Mouse (Mus musculus): ENCODE measurements at regions not wholly inside any gene's neighbourhood (a gene's known extent, or its start where the extent isn't known, plus 50 kb on each side); places are given as distances from the start of the nearest gene placed in this dataset.

- ATAC-seq (replicated peaks; ENCODE audit: low FRiP score, low read depth) = no peak
- no peaks in the 10 kb centered on the region for H3K27me3 ChIP-seq (ENCODE audit: insufficient read depth, low read length)
- 88% methylated on average over 9 of the region's 9 CpGs for WGBS
Observed at GRCm38 (mm10) chr8:35283366-35283765, 482.2 kb upstream of the Gm19410 start.

GRCm38 (mm10) chr8:35289018-35289417 lies 476.6 kb upstream of the Gm19410 start:
- Histone ChIP-seq H3K27ac (no peak overlapping the region), H3K4me2 (ENCODE audit: low read length) (no peak overlapping the region), H3K9ac (ENCODE audit: low read depth, low read length) (no peak overlapping the region), H3K27me3 (ENCODE audit: insufficient read depth, low read length) (no peaks in the 10 kb centered on the region), H3K36me3 (ENCODE audit: insufficient read depth, low read length) (no peaks in the 10 kb centered on the region), H3K9me3 (replicated peaks; ENCODE audit: low read length) (no peaks in the 10 kb centered on the region; the same call in 1 of the 2 replicates), H3K4me3 (replicated peaks; ENCODE audit: low read depth, low read length) (no peak overlapping the region), H3K4me1 (replicated peaks; ENCODE audit: insufficient read depth, low read length) (no peaks in the 10 kb centered on the region)
- no peak for ATAC-seq (replicated peaks; ENCODE audit: low FRiP score, low read depth)
- DNase-seq (ENCODE audit: low spot score) = no peak
- 75% methylated on average over 5 of the region's 5 CpGs for WGBS
- TF ChIP-seq CTCF (IDR thresholded peaks at IDR 0.05; ENCODE audit: low read depth) = no peak

More at GRCm38 (mm10) chr8:35283366-35283765, 482.2 kb upstream of the Gm19410 start:
- Histone ChIP-seq H3K4me3 (replicated peaks; ENCODE audit: low read depth, low read length) (no peak overlapping the region), H3K36me3 (ENCODE audit: insufficient read depth, low read length) (no peaks in the 10 kb centered on the region), H3K4me1 (replicated peaks; ENCODE audit: insufficient read depth, low read length) (no peaks in the 10 kb centered on the region), H3K4me2 (ENCODE audit: low read length) (no peak overlapping the region), H3K9me3 (replicated peaks; ENCODE audit: low read length) (no peaks in the 10 kb centered on the region), H3K27ac (no peak overlapping the region), H3K9ac (ENCODE audit: low read depth, low read length) (no peak overlapping the region)
- no peak for TF ChIP-seq CTCF (IDR thresholded peaks at IDR 0.05; ENCODE audit: low read depth)
- DNase-seq (ENCODE audit: low spot score) = no peak

DNA sequence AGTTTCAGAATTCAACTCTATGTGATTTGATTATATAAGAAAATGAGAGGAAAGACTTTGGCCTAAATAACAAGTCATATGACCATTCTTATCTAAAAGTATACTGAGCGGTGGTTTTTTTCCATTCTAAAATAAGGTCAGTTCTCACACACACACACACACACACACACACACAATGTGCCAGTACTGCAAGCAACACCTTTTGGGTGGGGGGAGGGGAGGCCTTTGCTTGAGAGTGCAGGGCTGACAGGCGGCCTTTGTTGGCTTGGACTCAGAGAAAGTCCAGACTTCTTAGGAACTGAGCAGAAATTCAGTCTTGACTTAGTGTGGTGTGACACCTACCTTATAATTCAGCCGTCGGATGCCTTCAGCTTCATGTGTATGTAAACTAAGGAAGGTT lies 475.6 kb upstream of the Gm19410 start:
- Histone ChIP-seq H3K9me3 (replicated peaks; ENCODE audit: low read length) (no peaks in the 10 kb centered on the region; the same call in 1 of the 2 replicates), H3K9ac (ENCODE audit: low read depth, low read length) (no peak overlapping the region), H3K27ac (no peak overlapping the region), H3K4me3 (replicated peaks; ENCODE audit: low read depth, low read length) (no peak overlapping the region), H3K27me3 (ENCODE audit: insufficient read depth, low read length) (no peaks in the 10 kb centered on the region), H3K4me1 (replicated peaks; ENCODE audit: insufficient read depth, low read length) (no peaks in the 10 kb centered on the region), H3K4me2 (ENCODE audit: low read length) (no peak overlapping the region), H3K36me3 (ENCODE audit: insufficient read depth, low read length) (no peaks in the 10 kb centered on the region)
- DNase-seq (ENCODE audit: low spot score) (peak; percentile 4), ATAC-seq (replicated peaks; ENCODE audit: low FRiP score, low read depth) (no peak)
- WGBS = 69% methylated on average over 4 of the region's 4 CpGs
- TF ChIP-seq CTCF (IDR thresholded peaks at IDR 0.05; ENCODE audit: low read depth) = no peak

DNA sequence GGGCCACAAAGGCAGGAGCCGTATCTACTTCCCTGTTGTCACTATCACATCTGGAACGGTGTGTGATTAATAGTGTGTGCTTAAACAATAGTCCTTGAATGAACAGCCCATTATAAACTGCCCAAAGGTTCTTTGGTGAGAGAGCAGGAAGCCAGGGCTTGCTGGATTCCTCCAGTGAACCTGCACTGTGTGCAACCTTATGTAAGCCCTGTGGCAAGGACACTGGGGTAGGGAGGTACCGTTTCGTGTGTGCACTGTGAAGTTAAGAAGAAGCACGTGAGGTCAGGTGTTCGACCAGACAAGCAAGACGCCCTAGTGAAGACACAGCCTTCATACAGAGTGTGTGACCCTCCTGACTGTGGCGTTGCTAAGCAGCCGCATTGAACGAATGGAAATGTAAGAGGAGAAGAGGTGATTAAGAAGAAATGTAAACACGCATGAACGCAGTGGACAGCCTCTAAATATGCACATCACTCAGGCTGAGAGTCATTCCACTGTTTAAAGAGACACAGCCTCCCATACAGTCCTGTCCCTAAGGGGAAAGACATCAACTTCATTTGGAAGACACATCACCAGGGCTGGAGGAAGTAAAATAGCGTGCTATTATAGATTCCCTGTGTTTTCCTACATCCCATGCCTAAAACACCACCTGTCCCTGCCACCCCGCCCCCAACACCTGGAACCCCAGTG lies 472.0 kb upstream of the Gm19410 start:
- Histone ChIP-seq H3K27ac (no peak overlapping the region), H3K36me3 (ENCODE audit: insufficient read depth, low read length) (no peaks in the 10 kb centered on the region), H3K4me1 (replicated peaks; ENCODE audit: insufficient read depth, low read length) (no peaks in the 10 kb centered on the region), H3K4me3 (replicated peaks; ENCODE audit: low read depth, low read length) (no peak overlapping the region), H3K27me3 (ENCODE audit: insufficient read depth, low read length) (no peaks in the 10 kb centered on the region), H3K9me3 (replicated peaks; ENCODE audit: low read length) (no peaks in the 10 kb centered on the region; the same call in 1 of the 2 replicates), H3K9ac (ENCODE audit: low read depth, low read length) (no peak overlapping the region), H3K4me2 (ENCODE audit: low read length) (no peak overlapping the region)
- TF ChIP-seq CTCF (IDR thresholded peaks at IDR 0.05; ENCODE audit: low read depth) = no peak
- ATAC-seq (replicated peaks; ENCODE audit: low FRiP score, low read depth) (no peak), DNase-seq (ENCODE audit: low spot score) (peak; percentile 21)
- 28% methylated on average over 14 of the region's 14 CpGs for WGBS

DNA sequence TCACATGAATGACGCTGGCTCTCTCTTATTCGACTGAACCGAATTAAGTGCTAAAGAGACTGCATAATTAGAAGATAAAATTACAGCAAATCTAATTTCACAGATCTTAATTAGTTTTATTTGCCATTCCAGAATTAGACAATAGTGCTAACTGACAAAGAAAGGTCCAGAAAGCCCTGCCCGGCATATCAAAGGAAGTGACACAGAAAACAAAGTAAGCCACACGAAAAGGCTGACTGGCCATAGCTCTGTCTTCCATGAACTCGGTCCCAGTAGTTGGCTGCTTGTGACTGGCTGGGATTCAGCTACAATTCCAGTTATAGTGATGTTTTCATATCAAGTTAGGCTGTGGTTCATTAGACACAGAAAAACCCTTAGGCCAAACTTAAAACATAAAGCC lies 468.7 kb upstream of the Gm19410 start:
- ATAC-seq (replicated peaks; ENCODE audit: low FRiP score, low read depth) (no peak), DNase-seq (ENCODE audit: low spot score) (no peak)
- no peak overlapping the region for H3K27ac ChIP-seq
- no peaks in the 10 kb centered on the region for H3K36me3 ChIP-seq (ENCODE audit: insufficient read depth, low read length)
- no peak for TF ChIP-seq CTCF (IDR thresholded peaks at IDR 0.05; ENCODE audit: low read depth)
- no peaks in the 10 kb centered on the region; the same call in 1 of the 2 replicates for H3K9me3 ChIP-seq (replicated peaks; ENCODE audit: low read length)
- WGBS = 79% methylated on average over 6 of the region's 6 CpGs
- H3K27me3 ChIP-seq (ENCODE audit: insufficient read depth, low read length) = no peaks in the 10 kb centered on the region
- H3K4me2 ChIP-seq (ENCODE audit: low read length) = no peak overlapping the region
- no peak overlapping the region for H3K9ac ChIP-seq (ENCODE audit: low read depth, low read length)
- H3K4me1 ChIP-seq (replicated peaks; ENCODE audit: insufficient read depth, low read length) = no peaks in the 10 kb centered on the region
- H3K4me3 ChIP-seq (replicated peaks; ENCODE audit: low read depth, low read length) = no peak overlapping the region

- no peak overlapping the region for H3K4me3 ChIP-seq (replicated peaks; ENCODE audit: low read depth, low read length)
- no peak overlapping the region for H3K9ac ChIP-seq (ENCODE audit: low read depth, low read length)
- whole genome bisulfite sequencing = 80% methylated on average over 9 of the region's 9 CpGs
- no peak for ATAC-seq (replicated peaks; ENCODE audit: low FRiP score, low read depth)
- no peaks in the 10 kb centered on the region for H3K4me1 ChIP-seq (replicated peaks; ENCODE audit: insufficient read depth, low read length)
- H3K4me2 ChIP-seq (ENCODE audit: low read length) = no peak overlapping the region
- TF ChIP-seq CTCF (IDR thresholded peaks at IDR 0.05; ENCODE audit: low read depth) = no peak
- H3K27me3 ChIP-seq (ENCODE audit: insufficient read depth, low read length) = no peaks in the 10 kb centered on the region
- H3K36me3 ChIP-seq (ENCODE audit: insufficient read depth, low read length) = no peaks in the 10 kb centered on the region
- no peak overlapping the region for H3K27ac ChIP-seq
- no peak for DNase-seq (ENCODE audit: low spot score)
- H3K9me3 ChIP-seq (replicated peaks; ENCODE audit: low read length) = no peaks in the 10 kb centered on the region
Observed at GRCm38 (mm10) chr8:35299088-35299487, 466.5 kb upstream of the Gm19410 start.

DNA sequence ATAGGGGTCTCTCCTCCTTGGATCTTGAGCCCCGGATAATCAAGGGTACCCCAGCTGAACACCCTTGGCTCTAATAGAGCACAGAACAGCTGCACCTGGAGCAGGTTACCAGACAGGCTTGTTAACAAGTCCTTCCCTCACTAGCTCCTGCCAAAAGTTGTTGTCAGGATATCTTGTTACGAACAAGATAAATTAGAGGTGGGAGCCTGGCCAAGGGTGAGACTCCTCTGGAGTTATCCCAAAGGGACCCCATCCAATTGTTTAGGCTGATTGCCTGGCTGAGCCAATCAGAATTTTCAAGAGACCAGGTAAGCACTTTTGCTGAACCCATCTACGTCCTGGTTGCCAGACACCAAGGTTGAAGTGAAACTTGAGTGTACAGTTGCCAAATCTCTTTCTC lies 465.2 kb upstream of the Gm19410 start:
- Histone ChIP-seq H3K9ac (ENCODE audit: low read depth, low read length) (no peak overlapping the region), H3K4me1 (replicated peaks; ENCODE audit: insufficient read depth, low read length) (no peaks in the 10 kb centered on the region), H3K4me3 (replicated peaks; ENCODE audit: low read depth, low read length) (no peak overlapping the region), H3K27me3 (ENCODE audit: insufficient read depth, low read length) (no peaks in the 10 kb centered on the region), H3K4me2 (ENCODE audit: low read length) (no peak overlapping the region), H3K36me3 (ENCODE audit: insufficient read depth, low read length) (no peaks in the 10 kb centered on the region), H3K27ac (no peak overlapping the region), H3K9me3 (replicated peaks; ENCODE audit: low read length) (no peaks in the 10 kb centered on the region)
- no peak for ATAC-seq (replicated peaks; ENCODE audit: low FRiP score, low read depth)
- DNase-seq (ENCODE audit: low spot score) = no peak
- 44% methylated on average over 3 of the region's 3 CpGs for WGBS
- no peak for TF ChIP-seq CTCF (IDR thresholded peaks at IDR 0.05; ENCODE audit: low read depth)
